Mouse (Mus musculus) leukemia stem cell, adult 10-12 weeks (primary cell): ENCODE results near the gene Snrnp40. TPM values are rescaled to one million over a fixed set of nuclear protein-coding genes. Genes with fewer than 3 reads are reported as not detected.

Experiments
- polyA plus RNA-seq: library from polyadenylated mRNA; stranded (reverse); fragments of >175 nt; gene quantifications from 2 replicates; pipeline ENCODE4 v1.2.3, GENCODE M21; 2012; ENCODE audit warnings: low replicate concordance

Snrnp40 gene
- polyA plus RNA-seq, result 44.3 and 58.2 TPM in 2 replicates

GRCm38 (mm10) chr4:130359486-130360237, at the start of gene Snrnp40, which contains the start of gene Zcchc17:
Gene Snrnp40, plus strand, starts transcription at chr4:130360132.
Gene Zcchc17, minus strand, starts transcription at chr4:130359943.

Other genes with a start within 250 kb of the Snrnp40 start
- not detected in 2 replicates for gene Hcrtr1, start 220.8 kb upstream of the Snrnp40 start, polyA plus RNA-seq
- gene Tinagl1, start 185.0 kb upstream of the Snrnp40 start, polyA plus RNA-seq, result 57.1 and 67.5 TPM in 2 replicates
- gene Gm853, start 137.7 kb upstream of the Snrnp40 start, polyA plus RNA-seq, result not detected in 2 replicates
- gene Serinc2, start 80.9 kb upstream of the Snrnp40 start, polyA plus RNA-seq, result 0.30 and 0.73 TPM in 2 replicates
- not detected in 2 replicates for gene Fabp3, start 51.5 kb upstream of the Snrnp40 start, polyA plus RNA-seq
- not detected in 2 replicates for gene Gm10570, start 51.5 kb upstream of the Snrnp40 start, polyA plus RNA-seq
- 16.5 and 25.7 TPM in 2 replicates for gene Zcchc17, start 189 bp upstream of the Snrnp40 start, polyA plus RNA-seq
- 0.15 TPM in 1 of 2 replicates, not detected in the other for gene Nkain1, start 214.0 kb downstream of the Snrnp40 start, polyA plus RNA-seq